Mouse (Mus musculus): ENCODE results near the gene Phc2. TPM values are rescaled to one million over a fixed set of nuclear protein-coding genes. Genes with fewer than 3 reads are reported as not detected.
A peak's percentile ranks its signal among the peaks of the same experiment; 100 is the strongest.

Phc2 gene
- polyA plus RNA-seq, 1 experiment from 2014 or later = 107 TPM

DNA sequence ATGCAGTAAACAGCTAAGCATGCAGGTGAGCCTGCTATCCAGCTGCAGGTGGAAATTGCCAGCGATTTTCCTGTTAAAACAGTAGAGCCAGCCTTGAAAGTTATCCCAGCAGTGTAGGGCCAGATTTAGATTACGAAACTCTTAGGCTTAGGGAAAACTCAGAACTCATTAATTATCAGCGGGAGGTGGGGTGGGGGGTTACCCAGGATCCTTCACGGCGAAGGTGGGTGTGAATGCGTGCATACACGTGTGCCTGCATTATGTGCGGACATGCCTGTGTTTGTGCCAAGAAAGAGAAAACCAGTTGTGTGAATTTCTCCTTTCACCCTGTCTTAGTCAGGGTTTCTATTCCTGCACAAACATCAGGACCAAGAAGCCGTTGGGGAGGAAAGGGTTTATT, 62.2 kb downstream of the Phc2 start:
- peaks cover 13% of the 10 kb centered on the region; the same call in 1 of the 2 replicates for H3K36me3 ChIP-seq (ENCODE audit: insufficient read depth)
- H3K27ac ChIP-seq (ENCODE audit: low read depth) = peak overlapping the region; percentile 88
- H3K4me3 ChIP-seq (ENCODE audit: low read depth, low read length) = no peak overlapping the region
- 43% methylated on average over 9 of the region's 9 CpGs for WGBS
- no peak for DNase-seq
- H3K9me3 ChIP-seq (ENCODE audit: low read depth, low read length) = no peaks in the 10 kb centered on the region
- no peak overlapping the region for H3K9ac ChIP-seq
- ATAC-seq (ENCODE audit: insufficient read depth) = no peak
- H3K4me2 ChIP-seq = peak overlapping the region; percentile 51; the same call in 1 of the 2 replicates
- peaks cover 39% of the 10 kb centered on the region for H3K4me1 ChIP-seq (ENCODE audit: insufficient read depth)
- no peaks in the 10 kb centered on the region for H3K27me3 ChIP-seq (ENCODE audit: insufficient read depth, low read length)
- no peak for TF ChIP-seq CTCF (IDR thresholded peaks at IDR 0.05; ENCODE audit: low read depth)

GRCm38 (mm10) chr4:128720110-128720509, 65.6 kb downstream of the Phc2 start:
- H3K9ac ChIP-seq = no peak overlapping the region
- 2% methylated on average over 5 of the region's 5 CpGs for WGBS
- H3K4me2 ChIP-seq = no peak overlapping the region
- H3K36me3 ChIP-seq (ENCODE audit: insufficient read depth) = 0 out of 2 replicates have a peak, but pooled peaks cover 6% of the 10 kb centered on the region
- peak; percentile 74 for ATAC-seq (ENCODE audit: insufficient read depth)
- peak overlapping the region; percentile 75; the same call in 1 of the 2 replicates for H3K27ac ChIP-seq (ENCODE audit: low read depth)
- H3K27me3 ChIP-seq (ENCODE audit: insufficient read depth, low read length) = no peaks in the 10 kb centered on the region
- DNase-seq = peak; percentile 96
- peak; percentile 44; the same call in 1 of the 2 replicates for TF ChIP-seq CTCF (IDR thresholded peaks at IDR 0.05; ENCODE audit: low read depth)
- no peak overlapping the region for H3K4me3 ChIP-seq (ENCODE audit: low read depth, low read length)
- no peaks in the 10 kb centered on the region for H3K9me3 ChIP-seq (ENCODE audit: low read depth, low read length)
- H3K4me1 ChIP-seq (ENCODE audit: insufficient read depth) = peaks cover 28% of the 10 kb centered on the region

GRCm38 (mm10) chr4:128721061-128721648, 66.7 kb downstream of the Phc2 start:
- Histone ChIP-seq H3K27ac (ENCODE audit: low read depth) (no peak overlapping the region), H3K36me3 (ENCODE audit: insufficient read depth) (0 out of 2 replicates have a peak, but pooled peaks cover 6% of the 10 kb centered on the region), H3K9me3 (ENCODE audit: low read depth, low read length) (no peaks in the 10 kb centered on the region), H3K9ac (no peak overlapping the region), H3K4me3 (ENCODE audit: low read depth, low read length) (no peak overlapping the region), H3K4me2 (no peak overlapping the region), H3K4me1 (ENCODE audit: insufficient read depth) (peaks cover 17% of the 10 kb centered on the region), H3K27me3 (ENCODE audit: insufficient read depth, low read length) (no peaks in the 10 kb centered on the region)
- no peak for TF ChIP-seq CTCF (IDR thresholded peaks at IDR 0.05; ENCODE audit: low read depth)
- 68% methylated on average over 9 of the region's 9 CpGs for WGBS
- DNase-seq = no peak
- ATAC-seq (ENCODE audit: insufficient read depth) = no peak

GRCm38 (mm10) chr4:128721761-128722160, 67.3 kb downstream of the Phc2 start:
- DNase-seq (no peak), ATAC-seq (ENCODE audit: insufficient read depth) (no peak)
- H3K4me1 ChIP-seq (ENCODE audit: insufficient read depth) = peaks cover 11% of the 10 kb centered on the region; the same call in 1 of the 2 replicates
- no peak for TF ChIP-seq CTCF (IDR thresholded peaks at IDR 0.05; ENCODE audit: low read depth)
- no peaks in the 10 kb centered on the region for H3K9me3 ChIP-seq (ENCODE audit: low read depth, low read length)
- 0 out of 2 replicates have a peak, but pooled peaks cover 6% of the 10 kb centered on the region for H3K36me3 ChIP-seq (ENCODE audit: insufficient read depth)
- no peaks in the 10 kb centered on the region for H3K27me3 ChIP-seq (ENCODE audit: insufficient read depth, low read length)
- no peak overlapping the region for H3K27ac ChIP-seq (ENCODE audit: low read depth)
- H3K4me3 ChIP-seq (ENCODE audit: low read depth, low read length) = no peak overlapping the region
- H3K4me2 ChIP-seq = no peak overlapping the region
- 80% methylated on average over 4 of the region's 4 CpGs for whole genome bisulfite sequencing
- no peak overlapping the region for H3K9ac ChIP-seq

DNA sequence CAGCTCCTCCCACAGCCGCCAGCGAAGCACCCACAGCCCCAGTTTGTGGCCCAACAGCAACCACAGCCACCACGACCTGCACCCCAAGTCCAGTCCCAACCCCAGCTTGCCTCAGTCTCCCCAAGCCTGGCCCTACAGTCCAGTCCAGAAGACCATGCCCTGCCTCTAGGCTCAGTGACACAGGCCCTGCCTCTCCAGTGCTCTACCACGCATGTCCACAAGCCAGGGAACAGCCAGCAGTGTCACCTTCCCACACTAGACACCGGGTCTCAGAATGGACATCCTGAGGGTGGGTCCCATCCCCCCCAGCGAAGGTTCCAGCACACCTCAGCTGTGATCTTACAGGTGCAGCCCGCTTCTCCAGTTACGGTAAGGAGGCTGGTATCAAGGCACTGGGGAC, 68.4 kb downstream of the Phc2 start:
- TF ChIP-seq CTCF (IDR thresholded peaks at IDR 0.05; ENCODE audit: low read depth) = no peak
- ATAC-seq (ENCODE audit: insufficient read depth) (no peak), DNase-seq (no peak)
- Histone ChIP-seq H3K9ac (no peak overlapping the region), H3K27ac (ENCODE audit: low read depth) (no peak overlapping the region), H3K9me3 (ENCODE audit: low read depth, low read length) (no peaks in the 10 kb centered on the region), H3K36me3 (ENCODE audit: insufficient read depth) (0 out of 2 replicates have a peak, but pooled peaks cover under 1% of the 10 kb centered on the region), H3K4me2 (no peak overlapping the region), H3K27me3 (ENCODE audit: insufficient read depth, low read length) (no peaks in the 10 kb centered on the region), H3K4me3 (ENCODE audit: low read depth, low read length) (no peak overlapping the region), H3K4me1 (ENCODE audit: insufficient read depth) (peaks cover 11% of the 10 kb centered on the region; the same call in 1 of the 2 replicates)
- 88% methylated on average over 8 of the region's 8 CpGs for WGBS

DNA sequence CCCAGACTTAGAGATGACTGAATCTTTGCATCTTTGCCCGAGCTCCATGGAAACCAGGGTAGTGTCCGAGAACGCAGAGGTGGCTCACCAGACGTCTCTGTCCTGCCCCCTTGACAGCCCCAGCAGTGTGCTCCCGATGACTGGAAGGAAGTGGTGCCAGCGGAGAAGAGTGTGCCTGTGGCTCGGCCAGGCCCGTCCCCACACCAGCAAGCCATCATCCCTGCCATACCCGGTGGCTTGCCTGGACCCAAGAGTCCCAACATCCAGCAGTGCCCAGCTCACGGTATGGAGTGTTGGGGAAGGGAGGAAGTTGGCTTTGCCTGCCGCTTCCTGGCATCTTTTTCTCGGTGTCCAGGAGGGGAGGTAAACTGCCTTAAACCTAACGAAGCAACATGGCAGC, 68.9 kb downstream of the Phc2 start:
- Histone ChIP-seq H3K27ac (ENCODE audit: low read depth) (no peak overlapping the region), H3K36me3 (ENCODE audit: insufficient read depth) (no peaks in the 10 kb centered on the region), H3K9me3 (ENCODE audit: low read depth, low read length) (no peaks in the 10 kb centered on the region), H3K9ac (no peak overlapping the region), H3K4me3 (ENCODE audit: low read depth, low read length) (no peak overlapping the region), H3K4me1 (ENCODE audit: insufficient read depth) (peaks cover 11% of the 10 kb centered on the region; the same call in 1 of the 2 replicates), H3K4me2 (no peak overlapping the region), H3K27me3 (ENCODE audit: insufficient read depth, low read length) (no peaks in the 10 kb centered on the region)
- 80% methylated on average over 13 of the region's 13 CpGs for WGBS
- TF ChIP-seq CTCF (IDR thresholded peaks at IDR 0.05; ENCODE audit: low read depth) = no peak
- ATAC-seq (ENCODE audit: insufficient read depth) (no peak), DNase-seq (no peak)

- no peak for DNase-seq
- no peak for TF ChIP-seq CTCF (IDR thresholded peaks at IDR 0.05; ENCODE audit: low read depth)
- Histone ChIP-seq H3K4me2 (no peak overlapping the region), H3K9ac (no peak overlapping the region), H3K36me3 (ENCODE audit: insufficient read depth) (no peaks in the 10 kb centered on the region), H3K9me3 (ENCODE audit: low read depth, low read length) (no peaks in the 10 kb centered on the region), H3K4me1 (ENCODE audit: insufficient read depth) (peaks cover 11% of the 10 kb centered on the region; the same call in 1 of the 2 replicates), H3K27me3 (ENCODE audit: insufficient read depth, low read length) (no peaks in the 10 kb centered on the region), H3K4me3 (ENCODE audit: low read depth, low read length) (no peak overlapping the region), H3K27ac (ENCODE audit: low read depth) (no peak overlapping the region)
- WGBS = 57% methylated on average over 7 of the region's 7 CpGs
- no peak for ATAC-seq (ENCODE audit: insufficient read depth)
Measured at GRCm38 (mm10) chr4:128724059-128724458, 69.6 kb downstream of the Phc2 start.

Data from lung, embryonic 14.5 days (tissue).